Mouse (Mus musculus) testis, adult 2 months (tissue): ENCODE results near the gene Dhfr.

Source experiments
- CTCF ChIP-seq: fragments of 200-500 bp; IDR thresholded peaks from 2 replicates; pipeline ENCODE4 v1.5.1; 2012; ENCODE audit warnings: low read depth, mild to moderate bottlenecking, inconsistent platforms, low read length, moderate library complexity; ENCODE audit not compliant: control insufficient read depth, insufficient read depth, insufficient replicate concordance
- POLR2A ChIP-seq: fragments of 200-500 bp; IDR thresholded peaks from 2 replicates; pipeline ENCODE4 v1.6.1; 2012; ENCODE audit warnings: low read depth, mild to moderate bottlenecking, inconsistent platforms, low read length, moderate library complexity; ENCODE audit not compliant: control insufficient read depth

- TF ChIP-seq POLR2A (no peak), CTCF (no peak)
Measured at GRCm38 (mm10) chr13:92326030-92326429, 28.5 kb upstream of the Dhfr start.
